Mouse (Mus musculus): Measurements from ENCODE around the gene Rlbp1.

The Rlbp1 gene

DNA sequence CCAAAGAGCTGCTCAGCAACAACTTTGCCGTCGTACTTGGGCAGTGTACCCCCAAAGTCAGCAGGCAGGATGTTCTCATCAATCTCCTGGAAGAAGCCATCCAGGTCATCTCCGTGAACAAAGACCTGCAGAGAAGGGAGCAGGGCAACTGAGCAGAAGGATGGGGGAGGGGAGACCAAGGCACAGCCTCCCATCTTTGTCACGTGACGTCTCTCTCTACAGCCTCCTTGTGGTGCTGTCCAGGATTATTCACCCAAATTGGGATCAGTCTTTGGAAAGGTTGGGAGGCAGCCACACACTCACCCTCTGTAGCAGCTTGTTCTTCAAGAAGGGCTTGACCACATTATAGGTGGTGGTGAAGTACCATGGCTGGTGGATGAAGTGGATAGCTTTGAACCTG lies 11.3 kb downstream of the Rlbp1 start:
- no peak for DNase-seq

- DNase-seq, result no peak
Measured at GRCm38 (mm10) chr7:79374017-79374416, 12.8 kb downstream of the Rlbp1 start.

GRCm38 (mm10) chr7:79371321-79371879 lies 15.4 kb downstream of the Rlbp1 start:
- peak; percentile 82 for DNase-seq

DNA sequence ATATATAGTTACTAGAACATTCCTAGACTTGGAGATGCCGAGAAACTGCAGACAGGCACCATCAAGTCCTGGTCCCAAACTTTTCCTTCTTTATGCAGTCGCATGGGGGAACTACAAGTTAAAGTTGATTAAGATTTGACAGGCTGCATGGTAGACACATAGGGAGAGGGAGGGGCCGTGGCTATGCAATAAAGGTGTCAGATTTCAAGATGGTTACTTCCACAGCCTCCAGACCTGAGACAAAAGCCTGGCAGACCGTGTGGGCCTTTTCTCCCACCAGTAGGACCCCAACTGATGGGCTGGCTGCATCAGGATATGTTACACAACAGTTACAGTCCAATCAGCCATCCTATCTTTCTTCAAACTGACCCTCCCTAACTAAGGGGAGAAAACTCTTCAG lies 17.4 kb downstream of the Rlbp1 start:
- no peak for DNase-seq

DNA sequence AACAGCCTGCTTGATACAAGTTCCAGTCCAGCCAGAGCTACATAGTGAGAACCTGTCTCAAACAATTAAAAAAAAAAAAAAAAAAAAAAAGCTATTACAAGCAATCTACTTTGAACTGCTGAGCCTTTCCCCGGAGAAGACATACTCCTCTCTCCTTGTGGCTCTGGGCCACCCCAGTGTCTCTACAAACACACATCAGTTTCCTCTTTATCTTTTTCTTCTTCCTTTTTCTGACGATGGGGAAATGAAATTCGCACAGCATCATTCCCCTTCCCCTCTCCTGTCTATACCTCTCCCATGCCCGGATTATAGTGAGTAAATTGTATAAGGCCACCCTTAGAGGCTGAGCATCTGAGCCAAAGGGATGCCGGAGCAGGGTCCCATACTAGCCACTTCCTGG lies 18.2 kb downstream of the Rlbp1 start:
- no peak for DNase-seq

GRCm38 (mm10) chr7:79363370-79364043 lies 23.3 kb downstream of the Rlbp1 start:
- DNase-seq, result peak; percentile 62 to 77

DNA sequence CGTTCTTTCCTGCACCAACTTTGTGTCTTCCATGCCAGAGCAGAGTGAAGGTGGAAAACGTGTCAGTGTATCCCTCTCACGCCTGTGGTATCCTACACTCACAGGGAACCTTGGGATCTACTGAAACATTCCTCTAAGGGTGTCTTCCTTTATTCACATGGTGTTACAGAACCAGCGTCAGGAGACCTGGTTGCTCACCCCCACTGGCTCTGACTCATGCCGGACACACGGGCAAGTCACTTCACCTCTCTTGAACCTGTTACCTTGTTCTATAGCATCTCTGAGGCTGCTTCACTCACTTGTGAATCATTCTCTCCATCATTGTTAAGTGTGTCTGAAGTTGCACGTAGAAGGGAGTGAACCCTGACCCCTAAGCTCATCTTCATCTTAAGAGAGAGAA lies 24.0 kb downstream of the Rlbp1 start:
- DNase-seq, result no peak

GRCm38 (mm10) chr7:79362208-79362607 lies 24.6 kb downstream of the Rlbp1 start:
- peak in 1 of 2 experiments; percentile 39 for DNase-seq

DNA sequence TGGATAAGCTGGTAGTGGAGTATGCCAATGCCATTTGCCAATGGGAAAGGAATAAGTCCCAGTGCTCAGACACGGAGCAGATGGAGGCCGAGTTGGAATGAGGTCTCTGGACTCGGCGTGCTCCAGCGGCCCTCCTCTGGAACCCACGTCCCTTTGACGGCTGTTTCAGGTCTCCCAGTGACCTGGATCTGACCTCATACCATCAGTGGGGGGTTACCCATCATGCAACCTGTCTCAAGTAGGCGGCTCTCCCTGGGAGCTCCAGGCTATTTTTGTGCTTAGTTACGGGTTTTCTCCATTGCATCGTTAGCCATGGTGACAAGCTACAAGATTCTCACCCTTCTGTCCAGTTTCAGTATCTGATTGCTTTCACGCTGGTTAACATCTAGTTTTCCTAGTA lies 26.8 kb downstream of the Rlbp1 start:
- DNase-seq, result no peak

DNA sequence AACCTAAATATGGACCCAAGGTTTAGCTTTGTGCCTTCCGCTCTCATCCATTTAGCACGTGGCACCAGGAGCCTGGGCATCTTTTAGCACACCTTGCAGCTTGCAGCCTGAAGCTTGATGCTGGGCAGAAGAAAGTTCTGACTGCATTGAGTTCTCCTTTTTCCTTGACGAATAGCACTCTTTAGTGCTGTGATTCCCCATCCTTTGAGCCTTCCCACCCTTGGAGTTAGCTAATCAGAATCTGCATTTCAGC lies 27.7 kb downstream of the Rlbp1 start:
- DNase-seq, result no peak

DNA sequence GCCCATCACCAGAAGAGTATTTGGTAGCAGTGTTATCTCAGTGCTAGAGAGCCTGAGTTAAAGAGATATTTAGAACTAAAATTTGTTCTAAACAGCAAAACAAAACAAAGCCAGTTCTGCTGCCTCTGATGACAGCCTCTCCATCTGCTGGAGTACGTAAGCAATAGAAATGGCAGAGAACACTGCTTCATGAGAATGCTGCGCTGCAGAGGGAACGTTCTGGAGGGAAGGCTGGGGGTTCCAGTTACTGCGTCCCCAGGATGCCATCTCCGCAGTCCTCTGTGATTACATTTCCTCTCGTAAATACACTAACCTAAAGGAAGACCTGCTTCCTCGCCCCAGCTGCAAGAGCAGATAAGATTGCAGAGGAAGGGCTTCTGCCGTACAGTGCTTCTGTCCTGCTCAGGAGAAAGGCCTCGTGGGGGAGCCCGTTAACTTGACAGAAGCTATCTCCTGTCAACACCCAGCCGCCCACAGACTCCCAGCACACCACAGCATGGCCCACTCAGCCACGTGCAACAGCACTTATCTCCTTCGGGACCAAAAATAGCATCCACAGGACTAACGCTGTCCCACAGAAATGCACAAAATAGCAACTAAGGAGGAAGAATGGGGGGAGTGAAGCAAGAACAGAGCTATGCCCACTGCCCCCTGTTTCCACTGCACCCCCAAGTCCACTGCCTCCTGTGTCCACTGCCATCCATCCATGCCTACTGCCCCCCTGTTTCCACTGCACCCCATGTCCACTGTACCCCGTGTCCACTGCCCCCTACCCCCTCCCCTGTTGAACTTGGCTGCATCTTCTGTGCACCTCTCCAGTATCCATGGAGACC lies 28.3 kb downstream of the Rlbp1 start:
- DNase-seq, result peak; percentile 74 to 84

- DNase-seq, result peak; percentile 54 to 65
Measured at GRCm38 (mm10) chr7:79349738-79350386, 37.0 kb downstream of the Rlbp1 start.

- DNase-seq, result no peak
Measured at GRCm38 (mm10) chr7:79348816-79349215, 38.0 kb downstream of the Rlbp1 start.

GRCm38 (mm10) chr7:79347108-79347813 lies 39.6 kb downstream of the Rlbp1 start:
- no peak for DNase-seq

- DNase-seq, result no peak
Measured at GRCm38 (mm10) chr7:79346555-79347075, 40.2 kb downstream of the Rlbp1 start.

DNA sequence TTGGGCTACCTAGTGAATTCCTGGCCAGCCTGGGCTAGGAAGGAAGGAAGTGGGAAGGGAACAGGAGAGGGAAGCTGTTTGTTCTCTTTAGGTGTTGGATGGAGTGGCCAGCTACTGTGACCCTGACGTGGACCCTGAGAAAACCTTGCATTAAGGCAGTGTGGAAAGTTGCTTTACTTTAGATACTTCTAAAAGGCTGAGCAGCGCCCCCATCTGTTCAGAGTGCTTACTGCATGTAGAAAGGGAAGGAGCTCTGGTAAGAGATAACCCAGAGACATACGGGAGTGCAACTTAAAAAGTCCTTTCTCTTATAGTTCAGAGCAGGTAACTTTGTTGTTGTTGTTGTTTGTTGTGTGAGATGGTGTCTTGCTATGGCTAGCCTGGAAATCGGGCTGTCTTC lies 40.9 kb downstream of the Rlbp1 start:
- peak; percentile 40 to 50 for DNase-seq

DNA sequence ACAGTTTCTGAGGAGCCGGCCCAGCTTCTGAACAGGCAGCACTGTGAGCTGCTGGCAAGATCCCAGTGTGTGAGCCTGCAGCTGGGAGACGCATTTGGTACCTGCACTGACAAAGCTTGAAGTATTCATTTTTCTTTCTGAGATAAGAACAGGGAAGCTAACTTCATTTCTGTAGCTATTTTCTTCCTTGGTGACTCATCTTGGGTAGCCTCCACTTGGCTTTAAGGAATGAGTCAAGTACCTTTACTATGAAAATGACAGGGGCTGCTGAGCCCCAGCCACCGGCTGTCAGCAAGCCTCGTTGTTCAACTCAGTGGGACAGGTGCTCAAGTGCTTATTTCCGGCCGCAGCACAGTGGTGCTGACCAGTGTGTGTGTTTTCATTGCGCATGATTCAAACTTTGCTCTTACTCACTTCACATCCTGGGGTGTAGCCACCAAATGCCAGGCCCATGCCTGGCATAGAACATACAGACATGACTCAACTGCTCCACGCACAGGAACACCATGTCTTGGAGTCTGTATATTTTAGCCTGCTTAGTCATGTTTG lies 50.4 kb downstream of the Rlbp1 start:
- no peak for DNase-seq

GRCm38 (mm10) chr7:79333419-79333818 lies 53.4 kb downstream of the Rlbp1 start:
- DNase-seq, result no peak

DNA sequence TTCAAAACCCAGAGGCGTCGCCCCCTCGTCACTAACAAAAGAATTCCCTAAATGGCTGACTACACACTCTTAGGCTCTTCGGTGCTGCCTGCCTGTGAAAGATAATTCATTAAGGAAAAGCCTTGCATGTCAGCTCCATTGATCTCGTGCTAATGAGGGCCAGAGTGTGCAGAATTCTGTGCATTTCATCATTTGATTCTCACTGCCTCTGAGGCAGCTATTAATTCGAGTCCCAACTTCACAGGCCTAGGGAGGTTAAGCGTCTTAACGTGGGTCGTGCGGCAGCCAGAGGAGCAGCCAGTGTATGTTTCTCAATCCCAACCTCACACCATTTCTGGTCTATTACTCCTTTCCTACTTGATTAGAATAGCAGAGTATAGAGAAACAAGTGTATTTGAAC lies 55.7 kb downstream of the Rlbp1 start:
- DNase-seq, result no peak

DNA sequence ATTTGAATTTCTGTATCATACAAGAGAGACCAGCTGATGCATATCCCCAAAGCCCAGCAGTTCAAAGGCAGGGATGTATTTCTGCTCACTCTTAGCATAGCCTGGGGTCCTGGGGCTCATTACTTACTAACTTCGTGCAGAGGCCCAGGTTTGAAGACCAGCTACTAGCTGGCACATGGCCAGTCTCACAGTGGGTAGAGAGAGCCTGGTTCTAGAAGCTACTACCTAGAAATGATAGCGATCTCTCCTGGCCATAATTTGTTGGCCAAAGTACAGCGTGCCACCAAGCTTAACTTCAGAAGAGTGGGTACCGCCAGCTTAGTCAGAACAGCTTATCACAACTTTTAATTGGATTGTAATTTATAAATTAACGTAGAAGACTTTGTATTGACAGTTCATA lies 58.1 kb downstream of the Rlbp1 start:
- DNase-seq, result no peak

All from thymus, postnatal 36 days (tissue).